Mouse (Mus musculus): Measurements from ENCODE around the gene Npm3.

DNA sequence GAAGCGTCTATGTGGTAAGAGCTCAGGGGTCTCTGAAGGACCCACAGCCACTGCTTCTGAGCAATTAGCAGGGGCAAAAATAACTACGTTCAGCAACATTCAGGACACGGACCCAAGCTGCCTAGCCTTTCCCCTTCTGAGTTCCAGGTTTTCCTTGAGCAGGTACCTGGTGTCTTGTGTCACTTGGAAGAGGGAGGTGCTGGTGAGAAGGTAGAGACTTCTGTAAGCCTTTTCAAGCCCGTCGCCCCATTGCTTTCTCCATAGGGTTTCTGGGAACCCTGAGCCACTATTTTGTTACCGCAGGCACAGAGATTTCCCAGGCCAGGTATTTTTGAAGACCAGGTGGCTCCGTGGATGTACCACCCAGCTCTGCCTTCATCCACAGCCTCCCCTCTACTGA is 5.8 kb downstream of the Npm3 start:
- TF ChIP-seq CTCF (IDR thresholded peaks at IDR 0.05; ENCODE audit: low read depth) (no peak), EP300 (IDR thresholded peaks at IDR 0.05; ENCODE audit: low read depth) (no peak)

All from liver, embryonic 14.5 days (tissue).